Mouse (Mus musculus) CH12.LX (cell line): Measurements from ENCODE around the gene Cbll1. TPM values are rescaled to one million over a fixed set of nuclear protein-coding genes. Genes with fewer than 3 reads are reported as not detected.

Source experiments
- DNase-seq: peaks from one replicate; pipeline ENCODE4 v3.0.0-alpha.2; 2013; ENCODE audit errors: extremely low read depth
- H3K27ac ChIP-seq: 2 replicates; pipeline ENCODE4 v1.5.1; 2012; ENCODE audit warnings: low read depth, mild to moderate bottlenecking, control low read depth, moderate library complexity; ENCODE audit not compliant: insufficient read depth
- H3K27me3 ChIP-seq: replicated peaks from 2 replicates; pipeline ENCODE3; 2012; ENCODE audit warnings: inconsistent platforms
- H3K36me3 ChIP-seq, 2 experiments: replicated peaks in 1 of 2; 2 replicates each; pipeline versions ENCODE3 to v1.6.1; 2012; ENCODE audit warnings: inconsistent platforms in 1 of 2, low read length in 1 of 2, mild to moderate bottlenecking in 1 of 2, mixed read lengths in 1 of 2, moderate library complexity in 1 of 2; ENCODE audit not compliant: control insufficient read depth in 1 of 2, insufficient read depth in 1 of 2
- H3K4me1 ChIP-seq, 2 experiments: 2 replicates each; pipeline ENCODE4 v1.6.1; 2012; ENCODE audit warnings: inconsistent platforms in 1 of 2, moderate library complexity in 1 of 2; ENCODE audit not compliant: insufficient read depth in 2 of 2, control insufficient read depth in 1 of 2
- H3K4me2 ChIP-seq: 2 replicates; pipeline ENCODE4 v1.6.1; 2012; ENCODE audit warnings: low read depth, mild to moderate bottlenecking, control low read depth; ENCODE audit not compliant: poor library complexity, insufficient read depth, severe bottlenecking
- H3K4me3 ChIP-seq, 3 experiments: fragments of 150-350 bp in 1 of 3; sonication (generic) in 1 of 3; replicated peaks in 1 of 3; 2 replicates each; pipeline versions ENCODE3 to v1.5.1; 2011 to 2012; ENCODE audit warnings: low read depth in 2 of 3, low read length in 2 of 3, mild to moderate bottlenecking in 2 of 3, moderate library complexity in 2 of 3, control low read depth in 1 of 3, improper control_type of control experiment in 1 of 3, inconsistent platforms in 1 of 3, mixed read lengths in 1 of 3; ENCODE audit not compliant: poor library complexity in 1 of 3
- H3K79me2 ChIP-seq: replicated peaks from 2 replicates; pipeline ENCODE4 v1.6.1; 2012; ENCODE audit warnings: mild to moderate bottlenecking, moderate library complexity; ENCODE audit not compliant: control insufficient read depth, poor library complexity, insufficient read depth, severe bottlenecking; ENCODE audit errors: extremely low read depth
- H3K9ac ChIP-seq: 2 replicates; pipeline ENCODE4 v1.6.1; 2012; ENCODE audit warnings: low read depth, mild to moderate bottlenecking, control low read depth, moderate library complexity; ENCODE audit not compliant: insufficient read depth
- H3K9me3 ChIP-seq: replicated peaks from 2 replicates; pipeline ENCODE3; 2012; ENCODE audit warnings: low read length, inconsistent platforms, mixed read lengths
- E2F4 ChIP-seq: IDR thresholded peaks from 2 replicates; pipeline ENCODE4 v1.6.1; 2011; ENCODE audit warnings: low read depth, low read length, improper control_type of control experiment; ENCODE audit not compliant: insufficient replicate concordance
- JUND ChIP-seq: conservative IDR thresholded peaks from 2 replicates; pipeline ENCODE4 v1.6.1; 2011; ENCODE audit warnings: low read depth, low read length, improper control_type of control experiment
- KAT2A ChIP-seq: IDR thresholded peaks from 2 replicates; pipeline ENCODE4 v1.6.1; 2012; ENCODE audit warnings: low read length, improper control_type of control experiment, inconsistent platforms; ENCODE audit not compliant: insufficient replicate concordance
- MAX ChIP-seq: IDR thresholded peaks from 2 replicates; pipeline ENCODE4 v1.6.1; 2011; ENCODE audit warnings: low read length, improper control_type of control experiment
- SMC3 ChIP-seq: IDR thresholded peaks from 2 replicates; pipeline ENCODE4 v1.6.1; 2011; ENCODE audit warnings: low read depth, low read length, improper control_type of control experiment
- TCF12 ChIP-seq: IDR thresholded peaks from 2 replicates; pipeline ENCODE4 v1.6.1; 2014; ENCODE audit warnings: low read depth, mild to moderate bottlenecking, inconsistent platforms, low read length, improper control_type of control experiment
- ZC3H11A ChIP-seq: IDR thresholded peaks from 2 replicates; pipeline ENCODE4 v1.6.1; 2012; ENCODE audit warnings: low read depth, mild to moderate bottlenecking, inconsistent platforms, low read length, improper control_type of control experiment
- ZNF384 ChIP-seq: IDR thresholded peaks from 2 replicates; pipeline ENCODE4 v1.6.1; 2012; ENCODE audit warnings: low read depth, low read length, improper control_type of control experiment, inconsistent platforms
- dilution Hi-C: fragments of 300-500 bp; cut with MboI; formaldehyde crosslinking; loops from 2 replicates; pipeline ENCODE4 v1.14.3; 2020; ENCODE audit warnings: low sequenced_read_pairs; ENCODE audit not compliant: extremely low pct_unique_long_range_greater_than_20kb, extremely low pct_ligation_motif_present
- in situ Hi-C: fragments of 300-500 bp; cut with MboI; formaldehyde crosslinking; loops from 3 replicates; pipeline ENCODE4 v1.14.3; 2019; ENCODE audit warnings: low sequenced_read_pairs, low pct_ligation_motif_present, low pct_unique_long_range_greater_than_20kb, mixed read lengths
- polyA plus RNA-seq: library from polyadenylated mRNA; unstranded; fragments of >175 nt; gene quantifications from 2 replicates; pipeline ENCODE4 v1.2.1, GENCODE M21; 2012; ENCODE audit warnings: low read depth; ENCODE audit not compliant: insufficient read length
- total RNA-seq, 2 experiments: library from RNA; depleted of rRNA; stranded (reverse); fragments of 300-350 nt in 1 of 2; fragments of >200 nt in 1 of 2; gene quantifications; 2 replicates each; pipeline ENCODE4 v1.2.3; 2012 to 2014

Cbll1 gene
- total and polyA plus RNA-seq, 3 experiments, result 4.5 to 18.8 (median 5.2) TPM

DNA sequence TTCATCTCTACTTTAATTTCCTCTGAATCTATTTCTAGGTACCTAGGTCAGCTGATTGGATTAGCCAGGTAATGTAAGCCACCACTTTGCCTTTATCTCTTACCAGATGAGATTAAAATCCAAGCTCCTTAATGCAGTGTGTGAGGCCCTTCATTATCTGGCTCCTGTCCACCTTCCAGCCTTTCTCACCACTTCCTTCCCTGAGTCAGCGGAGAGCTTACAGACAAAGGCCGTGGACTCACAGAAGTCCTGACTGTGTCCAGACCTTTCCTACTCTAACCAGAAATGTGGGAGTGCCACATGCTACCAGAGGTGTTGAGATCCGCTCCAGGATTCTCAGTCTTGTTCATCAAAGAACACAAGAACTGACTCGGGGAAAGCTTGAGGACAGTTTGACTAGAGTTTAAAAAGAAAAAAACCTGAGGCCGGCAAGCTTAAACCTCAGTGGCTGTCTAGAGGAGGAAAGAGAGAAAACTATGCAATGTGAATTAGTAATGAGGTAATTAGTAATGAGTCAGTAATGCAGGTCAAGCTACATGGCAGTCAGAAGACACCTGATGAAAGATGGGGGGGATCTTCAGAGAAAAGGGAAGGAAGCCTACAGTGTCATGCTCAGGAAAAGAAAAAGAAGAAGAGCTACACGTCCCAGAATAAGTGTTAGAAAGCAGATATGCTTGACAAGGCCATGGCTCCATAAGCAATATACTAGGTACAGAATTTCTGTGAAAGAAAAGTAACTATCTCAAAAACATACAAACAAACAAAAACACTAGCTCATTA, 14.5 kb upstream of the Cbll1 start:
- Histone ChIP-seq H3K4me2 (no peak overlapping the region), H3K27me3 (no peaks in the 10 kb centered on the region), H3K4me1 (peaks cover 0 to 7% of the 10 kb centered on the region in 2 experiments; a peak in 2 of 4 replicates), H3K4me3 (no peak overlapping the region), H3K27ac (no peak overlapping the region), H3K36me3 (no peaks in the 10 kb centered on the region), H3K9me3 (no peaks in the 10 kb centered on the region), H3K9ac (no peak overlapping the region), H3K79me2 (no peaks in the 10 kb centered on the region)
- in situ Hi-C loops (loop anchor here (25.0 kb wide), 1 partner anchor 423 kb away; no protein-coding TSS in a partner anchor), dilution Hi-C loops (no loop called here)
- no peak for DNase-seq
- no peak for TF ChIP-seq E2F4
- TF ChIP-seq SMC3, result no peak
- TF ChIP-seq KAT2A, result no peak
- no peak for TF ChIP-seq MAX
- no peak for TF ChIP-seq ZC3H11A

DNA sequence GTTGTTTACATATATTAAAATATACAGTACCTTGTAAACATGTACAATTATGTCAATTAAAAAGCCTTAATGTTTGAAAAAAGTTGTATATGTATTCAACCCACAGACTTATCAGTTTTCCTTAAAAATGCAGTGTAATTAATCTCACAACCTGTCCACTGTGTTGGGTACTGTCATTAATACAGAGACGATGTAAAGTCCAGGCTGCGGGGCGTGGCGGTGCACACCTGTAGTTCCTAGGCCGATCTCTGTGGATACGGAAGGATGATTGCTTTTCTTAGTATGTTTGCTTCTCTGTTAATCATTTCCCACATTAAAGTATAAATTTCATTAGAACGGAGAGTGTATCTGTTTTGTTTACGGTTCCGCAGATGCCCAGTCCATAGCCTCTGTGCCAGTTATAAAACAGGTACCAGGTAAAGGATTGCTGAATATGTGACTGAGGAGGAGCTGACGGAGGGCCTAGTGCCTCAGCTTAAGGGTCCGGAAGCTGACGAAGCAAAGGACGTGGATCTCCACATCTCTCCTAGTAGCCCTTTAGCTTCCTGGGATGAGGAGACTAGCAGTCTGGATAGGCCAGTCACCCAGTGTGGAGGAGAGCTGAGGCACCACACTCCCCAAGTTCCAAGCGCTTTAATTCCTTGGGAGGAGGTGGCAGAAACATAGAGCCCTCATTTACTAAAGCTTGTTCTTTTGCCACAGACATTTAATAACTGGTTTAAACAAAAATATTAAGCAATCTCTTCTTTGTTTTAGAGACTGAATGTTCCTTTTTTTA, 13.4 kb upstream of the Cbll1 start:
- Histone ChIP-seq H3K4me1 (peaks cover 0 to 7% of the 10 kb centered on the region in 2 experiments; a peak in 2 of 4 replicates), H3K9me3 (no peaks in the 10 kb centered on the region), H3K36me3 (no peaks in the 10 kb centered on the region), H3K27me3 (no peaks in the 10 kb centered on the region), H3K79me2 (no peaks in the 10 kb centered on the region), H3K27ac (no peak overlapping the region), H3K4me3 (no peak overlapping the region), H3K4me2 (no peak overlapping the region), H3K9ac (no peak overlapping the region)
- DNase-seq, result no peak
- TF ChIP-seq MAX (no peak), JUND (no peak)
- in situ Hi-C loops, result loop anchor here (25.0 kb wide), 1 partner anchor 424 kb away; no protein-coding TSS in a partner anchor
- dilution Hi-C loops, result no loop called here

DNA sequence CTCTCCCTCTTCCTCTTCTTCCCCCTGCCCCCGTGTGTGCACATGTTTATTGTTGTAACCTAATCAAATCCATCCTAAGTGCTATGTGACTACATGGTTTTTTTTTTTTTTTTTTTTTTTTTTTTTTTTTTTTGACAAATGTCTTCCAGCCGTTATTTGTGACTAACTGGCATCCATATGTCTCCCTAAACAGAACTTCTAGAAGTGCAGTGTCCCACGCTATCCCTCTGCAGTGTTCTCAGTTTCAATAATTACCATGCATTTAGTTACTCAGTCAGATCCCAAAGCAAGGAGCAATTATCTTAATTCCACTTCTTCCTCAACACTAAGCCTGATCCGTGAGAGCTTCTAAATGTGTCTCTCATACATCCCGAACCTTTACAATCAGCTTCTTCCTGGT, 11.8 kb upstream of the Cbll1 start:
- in situ Hi-C loops, result loop anchor here (25.0 kb wide), 1 partner anchor 426 kb away; no protein-coding TSS in a partner anchor
- Histone ChIP-seq H3K9me3 (no peaks in the 10 kb centered on the region), H3K4me1 (peaks cover 0 to 7% of the 10 kb centered on the region in 2 experiments; a peak in 2 of 4 replicates), H3K36me3 (no peaks in the 10 kb centered on the region), H3K9ac (no peak overlapping the region), H3K27ac (no peak overlapping the region), H3K27me3 (no peaks in the 10 kb centered on the region), H3K79me2 (no peaks in the 10 kb centered on the region), H3K4me3 (no peak overlapping the region), H3K4me2 (no peak overlapping the region)
- DNase-seq, result no peak
- TF ChIP-seq TCF12, result no peak
- peak; percentile 63 for TF ChIP-seq ZNF384
- dilution Hi-C loops, result no loop called here
